In the genomic region with DNA sequence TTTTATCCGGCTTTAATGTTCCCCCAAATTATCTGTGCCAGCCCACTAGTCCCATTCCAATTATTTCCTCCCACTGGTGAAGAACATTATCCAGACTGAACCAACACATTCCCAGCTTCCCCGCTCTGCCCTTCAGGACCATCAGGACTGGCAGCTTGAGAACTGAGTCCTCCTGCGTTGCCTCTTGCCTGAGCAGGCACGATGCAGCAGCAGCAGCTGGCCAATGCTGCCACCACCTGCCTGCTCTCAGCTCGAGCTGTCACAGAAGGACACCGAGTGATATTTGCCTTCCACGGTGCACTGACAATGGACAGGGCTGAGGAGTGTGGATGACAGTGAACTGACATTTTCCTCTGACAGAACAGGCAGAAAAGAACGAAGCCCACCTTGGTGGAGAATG, we compare ENCODE assay signal across 9 mouse cellular contexts.
DNase-seq lines count a peak whose midpoint lies in the region; ATAC-seq lines count a peak whose summit lies in the region.
"Had no signal": no experiment of that assay in that cellular context is flagged by ENCODE, and none has a peak within 500 bp of the region (broad histone marks: within the 10 kb centered on the region; RNA-seq: fewer than 3 reads in every experiment).

No protein-coding gene starts in this region.

- ATAC-seq in neural tube, embryonic 11.5 days (ENCODE audit: insufficient read depth, low FRiP score, low TSS enrichment) = peak; percentile 50; the same call in 1 of the 2 replicates

- no peaks in the 10 kb centered on the region for H3K27me3 ChIP-seq in neural tube, embryonic 11.5 days (ENCODE audit: control insufficient read depth, insufficient read depth, low read length)
- H3K27me3 ChIP-seq: lung, embryonic 15.5 days had no signal

- no peaks in the 10 kb centered on the region for H3K36me3 ChIP-seq in neural tube, embryonic 11.5 days (ENCODE audit: control insufficient read depth, insufficient read depth, low read length)
- H3K36me3 ChIP-seq: lung, embryonic 15.5 days had no signal

- H3K9me3 ChIP-seq in neural tube, embryonic 11.5 days (ENCODE audit: control insufficient read depth, low read length) = no peaks in the 10 kb centered on the region
- H3K9me3 ChIP-seq: lung, embryonic 15.5 days had no signal

- H3K4me2 ChIP-seq in neural tube, embryonic 11.5 days (ENCODE audit: low read depth) = no peak overlapping the region
- H3K4me2 ChIP-seq: lung, embryonic 15.5 days had no signal

- H3K27ac ChIP-seq in neural tube, embryonic 11.5 days (ENCODE audit: low read depth, low read length) = no peak overlapping the region
- H3K27ac ChIP-seq: lung, embryonic 15.5 days had no signal

- 57% methylated on average over 8 of the region's 8 CpGs for WGBS in neural tube, embryonic 11.5 days

- H3K4me3 ChIP-seq in neural tube, embryonic 11.5 days (ENCODE audit: low read depth, low read length) = no peak overlapping the region
- H3K4me3 ChIP-seq: lung, embryonic 15.5 days had no signal

- no peak overlapping the region for H3K9ac ChIP-seq in neural tube, embryonic 11.5 days (ENCODE audit: low read length)
- H3K9ac ChIP-seq: lung, embryonic 15.5 days had no signal

- DNase-seq in neural tube, embryonic 11.5 days (ENCODE audit: low spot score) = peak; percentile 19
- DNase-seq in neural tube, embryonic 10.5 days (ENCODE audit: extremely low spot score, low spot score) = no peak
- DNase-seq in embryo, embryonic 9.5 days (ENCODE audit: extremely low spot score) = peak; percentile 24
- DNase-seq in layer of hippocampus, postnatal 10 days (ENCODE audit: low spot score in 2 of 2) = peak; percentile 56 to 64
- DNase-seq in right cerebral cortex, postnatal 4 days = peak; percentile 21
- no peak for DNase-seq in natural killer cell, adult 2 months (ENCODE audit: low spot score in 2 of 2)
- DNase-seq in T-cell, adult 2 months (ENCODE audit: low spot score) = no peak
- DNase-seq in ovary, postnatal 36 days (ENCODE audit: low spot score) = no peak

- peaks cover 3% of the 10 kb centered on the region; the same call in 1 of the 2 replicates for H3K4me1 ChIP-seq in neural tube, embryonic 11.5 days (ENCODE audit: control insufficient read depth, insufficient read depth, low read length)
- H3K4me1 ChIP-seq: lung, embryonic 15.5 days had no signal

Comparison
In these comparisons a context has a peak if more than half of its experiments do, and no peak if none do; other contexts are left out.
1. DNase-seq: peak in neural tube, embryonic 11.5 days (single experiment), embryo, embryonic 9.5 days (single experiment), layer of hippocampus, postnatal 10 days (2 of 2) and right cerebral cortex, postnatal 4 days (single experiment); none in neural tube, embryonic 10.5 days (single experiment), natural killer cell, adult 2 months (0 of 2), T-cell, adult 2 months (single experiment) and ovary, postnatal 36 days (single experiment).